In genomic region chr10:44458534-44459315, GRCm38 (mm10) we compare ENCODE assay signal across 8 mouse cellular contexts.
DNase-seq lines count a peak whose midpoint lies in the region; ATAC-seq lines count a peak whose summit lies in the region.

No protein-coding gene starts in this region.

- H3K4me3 ChIP-seq in hindbrain, embryonic 11.5 days (ENCODE audit: low read depth, low read length) = peak overlapping the region; percentile 60
- H3K4me3 ChIP-seq in macrophage (ENCODE audit: inconsistent target) = peak overlapping the region; percentile 52

- no peaks in the 10 kb centered on the region for H3K36me3 ChIP-seq in hindbrain, embryonic 11.5 days (ENCODE audit: control insufficient read depth, insufficient read depth, low read length)
- H3K36me3 ChIP-seq in macrophage (ENCODE audit: inconsistent target) = peaks cover 5% of the 10 kb centered on the region; the same call in 1 of the 2 replicates

- peaks cover 17% of the 10 kb centered on the region for H3K27me3 ChIP-seq in hindbrain, embryonic 11.5 days (ENCODE audit: control insufficient read depth, insufficient read depth, low read length)

- peak; percentile 81 for DNase-seq in Muller cell, postnatal 12 days (ENCODE audit: inconsistent ontology term)
- peak; percentile 14 for DNase-seq in cerebellum, adult 9-10 months
- peak; percentile 77 for DNase-seq in hindbrain, embryonic 11.5 days (ENCODE audit: low spot score)
- DNase-seq in layer of hippocampus, postnatal 25 days (ENCODE audit: extremely low spot score in 1 of 2, low spot score in 1 of 2) = peak; percentile 22 to 23
- DNase-seq in retina, postnatal 7 days (ENCODE audit: low read depth, low spot score) = peak; percentile 80
- DNase-seq in urinary bladder, postnatal 14 days (ENCODE audit: low spot score) = peak; percentile 70

- H3K27ac ChIP-seq in hindbrain, embryonic 11.5 days (ENCODE audit: low read depth, low read length) = no peak overlapping the region
- peak overlapping the region; percentile 51 for H3K27ac ChIP-seq in macrophage

- H3K9ac ChIP-seq in hindbrain, embryonic 11.5 days (ENCODE audit: low read depth, low read length) = peak overlapping the region; percentile 49

- H3K4me1 ChIP-seq in hindbrain, embryonic 11.5 days (replicated peaks; ENCODE audit: control insufficient read depth, insufficient read depth, low read length) = no peaks in the 10 kb centered on the region

- no peaks in the 10 kb centered on the region for H3K9me3 ChIP-seq in hindbrain, embryonic 11.5 days (ENCODE audit: control insufficient read depth, low read length)

- peaks cover 41% of the 10 kb centered on the region; the same call in 1 of the 2 replicates for H3K79me2 ChIP-seq in macrophage (ENCODE audit: inconsistent target)

- peak overlapping the region; percentile 93 for H3K4me2 ChIP-seq in hindbrain, embryonic 11.5 days (replicated peaks; ENCODE audit: low read depth, low read length)

- under 1% methylated on average over 54 of the region's 54 CpGs for WGBS in hindbrain, embryonic 11.5 days
- WGBS in macrophage (ENCODE audit: missing documents) = under 1% methylated on average over 54 of the region's 54 CpGs

- peak; percentile 82 for ATAC-seq in frontal cortex, adult (ENCODE audit: low TSS enrichment)
- ATAC-seq in hindbrain, embryonic 11.5 days (ENCODE audit: low FRiP score) = peak; percentile 80

Comparison
In these comparisons a context has a peak if more than half of its experiments do, and no peak if none do; other contexts are left out.
1. DNase-seq: peak in every context shown above with its lines; median percentile 81 in Muller cell, postnatal 12 days; 80 in retina, postnatal 7 days; 77 in hindbrain, embryonic 11.5 days; 70 in urinary bladder, postnatal 14 days; 22 in layer of hippocampus, postnatal 25 days; 14 in cerebellum, adult 9-10 months.